Mouse (Mus musculus) heart, embryonic 11.5 days (tissue): Measurements from ENCODE around the gene Chpf. TPM values are rescaled to one million over a fixed set of nuclear protein-coding genes. Genes with fewer than 3 reads are reported as not detected.

Source experiments
- ATAC-seq: fragments of 200-750 bp; cut with Nextera tagmentation; replicated peaks from 2 replicates; pipeline ENCODE4 v1.8.0; 2017; ENCODE audit warnings: moderate library complexity; ENCODE audit not compliant: insufficient number of reproducible peaks, low FRiP score, low TSS enrichment
- H3K27ac ChIP-seq: fragments of 300-500 bp; sonication (generic); 2 replicates; pipeline ENCODE4 v1.5.1; 2014; ENCODE audit warnings: mild to moderate bottlenecking, low read depth, low read length
- H3K27me3 ChIP-seq: fragments of 300-500 bp; sonication (generic); 2 replicates; pipeline ENCODE4 v1.6.1; 2014; ENCODE audit warnings: mild to moderate bottlenecking, low read length, mixed read lengths; ENCODE audit not compliant: control insufficient read depth, insufficient read depth
- H3K36me3 ChIP-seq: fragments of 300-500 bp; sonication (generic); 2 replicates; pipeline ENCODE4 v1.6.1; 2014; ENCODE audit warnings: mild to moderate bottlenecking, low read length, moderate library complexity, mixed read lengths; ENCODE audit not compliant: control insufficient read depth, insufficient read depth
- H3K4me1 ChIP-seq: fragments of 300-500 bp; sonication (generic); 2 replicates; pipeline ENCODE4 v1.6.1; 2014; ENCODE audit warnings: low read length; ENCODE audit not compliant: control insufficient read depth, insufficient read depth
- H3K4me2 ChIP-seq: fragments of 300-500 bp; sonication (generic); 2 replicates; pipeline ENCODE4 v1.6.1; 2014; ENCODE audit warnings: mild to moderate bottlenecking, moderate library complexity
- H3K4me3 ChIP-seq: fragments of 300-500 bp; sonication (generic); 2 replicates; pipeline ENCODE4 v1.5.1; 2014; ENCODE audit warnings: low read depth, low read length
- H3K9ac ChIP-seq: fragments of 300-500 bp; sonication (generic); 2 replicates; pipeline ENCODE4 v1.6.1; 2014; ENCODE audit warnings: mild to moderate bottlenecking, low read depth, low read length, moderate library complexity
- H3K9me3 ChIP-seq: fragments of 300-500 bp; sonication (generic); replicated peaks from 2 replicates; pipeline ENCODE4 v1.6.1; 2016; ENCODE audit warnings: low read length; ENCODE audit not compliant: control insufficient read depth
- WGBS: fragments of 180-500 bp; shearing (Covaris S2); extraction: QIAGEN DNeasy Blood & Tissue Kit; methylation state at CpG from one replicate; pipeline ENCODE4 v1.1.7; 2014; ENCODE audit not compliant: insufficient replicate concordance; 5-methylcytosine and 5-hydroxymethylcytosine counted together
- polyA plus RNA-seq: library from polyadenylated mRNA; unstranded; fragments of >200 nt; fragmentation: Nextera tagmentation; extraction: Ambion mirVana; gene quantifications from 2 replicates; pipeline ENCODE4 v1.2.1, GENCODE M21; 2014

Chpf gene
- polyA plus RNA-seq, 1 experiment from 2014 or later: 21.4 TPM

DNA sequence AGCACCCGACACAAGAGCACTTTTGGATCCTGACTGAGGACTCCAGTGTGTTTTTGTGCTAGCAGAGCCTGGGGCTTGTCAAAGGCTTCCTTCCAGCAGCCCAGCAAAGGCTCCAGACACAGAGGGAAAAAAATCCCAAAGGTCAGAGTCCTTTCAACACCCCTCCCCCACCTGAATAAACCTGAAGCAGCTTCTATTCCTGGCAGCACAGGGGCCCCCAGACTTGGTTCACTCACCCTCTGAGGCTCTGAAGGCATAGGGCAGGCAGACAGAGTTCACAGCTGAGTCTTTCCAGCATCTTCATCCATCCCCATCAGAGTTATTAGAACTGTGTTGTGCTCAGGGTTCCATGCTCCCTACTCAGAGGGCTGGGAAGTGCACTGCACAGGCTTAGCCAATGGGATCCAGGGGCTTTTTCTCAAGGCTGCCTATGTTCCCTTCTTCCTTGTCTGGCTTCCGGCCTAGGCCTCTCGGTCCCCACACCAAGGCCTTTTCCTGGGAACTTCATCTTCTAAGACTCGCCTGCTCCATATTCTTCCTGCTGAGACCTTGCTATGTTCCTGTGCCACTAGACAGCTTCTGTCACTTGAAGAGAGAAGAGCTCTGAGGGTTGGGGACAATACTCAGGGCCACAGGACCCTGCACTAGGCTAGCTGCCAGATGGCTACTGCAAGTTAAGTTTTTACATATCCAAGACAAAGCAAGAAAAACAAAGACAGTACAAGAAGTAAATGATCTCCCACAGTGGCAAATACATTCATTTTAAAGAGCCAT is 32.5 kb upstream of the Chpf start:
- H3K9ac ChIP-seq: peak overlapping the region; percentile 1; the same call in 1 of the 2 replicates
- H3K27ac ChIP-seq: peak overlapping the region; percentile 86
- peak overlapping the region; percentile 20; the same call in 1 of the 2 replicates for H3K4me2 ChIP-seq
- H3K4me1 ChIP-seq: peaks cover 60% of the 10 kb centered on the region
- no peaks in the 10 kb centered on the region for H3K9me3 ChIP-seq
- ATAC-seq: peak; percentile 25
- 25% methylated on average over 4 of the region's 4 CpGs for WGBS
- no peak overlapping the region for H3K4me3 ChIP-seq
- H3K27me3 ChIP-seq: no peaks in the 10 kb centered on the region
- H3K36me3 ChIP-seq: no peaks in the 10 kb centered on the region

DNA sequence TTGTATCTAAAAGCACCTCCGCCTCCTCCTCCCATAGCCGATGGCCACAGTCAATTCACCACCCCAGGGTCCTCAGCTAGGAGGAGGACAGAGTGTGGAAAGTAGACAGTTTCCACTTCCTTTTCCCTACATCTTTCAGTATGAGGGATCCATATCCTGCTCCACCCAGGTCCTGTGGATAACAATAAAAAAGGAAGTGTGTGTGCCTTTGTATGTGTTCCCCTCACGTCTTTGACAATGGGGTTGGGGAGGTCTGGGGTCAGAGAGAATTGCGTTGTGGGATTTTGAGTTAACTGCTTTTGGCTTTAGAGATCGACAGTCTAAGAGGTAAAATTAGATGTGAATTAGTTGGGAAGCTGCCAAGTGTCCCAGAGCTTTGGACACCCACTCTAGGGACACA is 31.0 kb upstream of the Chpf start:
- H3K27me3 ChIP-seq: no peaks in the 10 kb centered on the region
- H3K4me1 ChIP-seq: peaks cover 57% of the 10 kb centered on the region
- no peaks in the 10 kb centered on the region for H3K9me3 ChIP-seq
- H3K27ac ChIP-seq: peak overlapping the region; percentile 86
- ATAC-seq: no peak
- WGBS: 45% methylated on average over 5 of the region's 5 CpGs
- H3K36me3 ChIP-seq: no peaks in the 10 kb centered on the region
- no peak overlapping the region for H3K4me3 ChIP-seq
- H3K9ac ChIP-seq: no peak overlapping the region
- no peak overlapping the region for H3K4me2 ChIP-seq

DNA sequence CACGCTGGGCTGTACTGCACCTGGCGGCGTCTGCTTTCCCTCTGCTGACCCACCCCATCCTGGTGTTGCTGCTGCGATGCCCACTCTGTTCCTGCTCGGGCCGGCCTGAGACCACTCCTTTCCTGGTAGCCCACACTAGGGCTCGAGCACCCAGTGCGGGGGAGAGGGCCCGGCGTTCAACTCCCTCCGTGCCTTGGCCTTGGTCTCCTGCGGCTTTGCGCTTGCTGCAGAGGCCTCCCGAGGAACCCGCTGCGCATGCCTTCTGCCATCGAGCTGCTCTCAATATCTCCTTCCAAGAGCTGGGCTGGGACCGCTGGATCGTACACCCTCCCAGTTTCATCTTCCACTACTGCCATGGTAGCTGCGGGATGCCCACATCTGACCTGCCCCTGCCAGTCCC is 30.5 kb upstream of the Chpf start:
- Histone ChIP-seq H3K9ac (peak overlapping the region; percentile 23; the same call in 1 of the 2 replicates), H3K4me3 (no peak overlapping the region), H3K9me3 (no peaks in the 10 kb centered on the region), H3K4me1 (peaks cover 55% of the 10 kb centered on the region), H3K4me2 (peak overlapping the region; percentile 29), H3K27ac (peak overlapping the region; percentile 86), H3K36me3 (no peaks in the 10 kb centered on the region), H3K27me3 (no peaks in the 10 kb centered on the region)
- ATAC-seq: no peak
- WGBS: 43% methylated on average over 20 of the region's 20 CpGs

- Histone ChIP-seq H3K27ac (peak within 1 kb of the TSS; percentile 100), H3K27me3 (no peaks in the 10 kb centered on the region), H3K36me3 (peaks cover 12% of the 10 kb centered on the region; the same call in 1 of the 2 replicates), H3K9me3 (no peaks in the 10 kb centered on the region), H3K9ac (peak within 1 kb of the TSS; percentile 97), H3K4me3 (peak within 1 kb of the TSS; percentile 78), H3K4me2 (peak within 1 kb of the TSS; percentile 65), H3K4me1 (peaks cover 62% of the 10 kb centered on the region)
- ATAC-seq: no peak
- WGBS: 33% methylated on average over 10 of the region's 10 CpGs
Observed at GRCm38 (mm10) chr1:75507006-75507405, 27.9 kb upstream of the Chpf start, which contains the start of gene Inha. Inha (plus strand) TSS chr1:75507077.

GRCm38 (mm10) chr1:75505956-75506831 is 27.1 kb upstream of the Chpf start, which contains the start of gene Obsl1:
Obsl1 (minus strand) TSS chr1:75506452.
- Histone ChIP-seq H3K36me3 (peaks cover 20% of the 10 kb centered on the region), H3K27me3 (no peaks in the 10 kb centered on the region), H3K4me3 (peak within 1 kb of the TSS; percentile 78), H3K27ac (peak within 1 kb of the TSS; percentile 100), H3K9me3 (no peaks in the 10 kb centered on the region), H3K4me2 (peak within 1 kb of the TSS; percentile 65), H3K9ac (peak within 1 kb of the TSS; percentile 97), H3K4me1 (peaks cover 54% of the 10 kb centered on the region)
- WGBS: under 1% methylated on average over 60 of the region's 65 CpGs
- peak; percentile 86 for ATAC-seq

DNA sequence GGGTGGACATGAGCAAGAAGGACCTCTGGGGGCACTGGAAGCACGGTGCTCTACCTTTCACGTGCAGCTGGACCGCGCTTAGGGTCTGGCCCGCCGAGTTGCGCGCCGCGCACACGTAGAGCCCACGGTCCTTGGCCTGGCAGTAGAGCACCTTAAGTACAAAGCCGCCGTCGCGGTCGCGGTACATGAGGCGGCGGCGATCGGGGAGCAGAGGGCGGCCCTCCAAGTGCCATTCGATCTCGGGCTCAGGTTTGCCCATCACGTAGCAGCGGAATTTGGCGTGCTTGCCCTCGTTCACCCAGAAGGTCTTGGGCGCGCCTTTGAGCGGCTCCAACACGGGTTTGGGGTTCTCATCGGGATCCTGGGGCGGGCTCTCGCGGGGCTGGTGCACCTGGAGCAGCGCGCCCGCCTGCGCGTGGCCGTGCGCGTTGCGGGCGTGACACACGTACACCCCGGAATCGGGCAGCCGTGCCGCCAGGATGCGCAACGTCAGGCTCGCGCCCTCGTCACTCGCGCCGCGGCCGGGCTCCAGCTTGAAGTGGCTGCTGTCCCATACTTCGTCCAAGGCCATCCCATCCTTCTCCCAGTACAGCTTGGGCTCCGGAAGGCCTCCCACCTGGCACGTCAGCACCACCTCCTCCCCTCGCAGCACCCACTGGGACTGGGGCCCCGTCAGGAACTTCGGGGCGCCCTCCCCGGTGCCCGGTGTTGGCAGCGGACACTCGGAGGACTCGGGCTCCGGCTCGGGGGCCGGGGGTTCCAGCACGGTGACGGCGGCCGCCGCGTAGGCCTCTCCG is 26.2 kb upstream of the Chpf start:
- H3K9ac ChIP-seq: peak overlapping the region; percentile 97
- peaks cover 24% of the 10 kb centered on the region for H3K36me3 ChIP-seq
- peaks cover 45% of the 10 kb centered on the region for H3K4me1 ChIP-seq
- peak overlapping the region; percentile 100 for H3K27ac ChIP-seq
- peak overlapping the region; percentile 78 for H3K4me3 ChIP-seq
- peak; percentile 12; the same call in 1 of the 2 replicates for ATAC-seq
- WGBS: under 1% methylated on average over 83 of the region's 84 CpGs
- H3K4me2 ChIP-seq: peak overlapping the region; percentile 65
- H3K9me3 ChIP-seq: no peaks in the 10 kb centered on the region
- H3K27me3 ChIP-seq: no peaks in the 10 kb centered on the region

DNA sequence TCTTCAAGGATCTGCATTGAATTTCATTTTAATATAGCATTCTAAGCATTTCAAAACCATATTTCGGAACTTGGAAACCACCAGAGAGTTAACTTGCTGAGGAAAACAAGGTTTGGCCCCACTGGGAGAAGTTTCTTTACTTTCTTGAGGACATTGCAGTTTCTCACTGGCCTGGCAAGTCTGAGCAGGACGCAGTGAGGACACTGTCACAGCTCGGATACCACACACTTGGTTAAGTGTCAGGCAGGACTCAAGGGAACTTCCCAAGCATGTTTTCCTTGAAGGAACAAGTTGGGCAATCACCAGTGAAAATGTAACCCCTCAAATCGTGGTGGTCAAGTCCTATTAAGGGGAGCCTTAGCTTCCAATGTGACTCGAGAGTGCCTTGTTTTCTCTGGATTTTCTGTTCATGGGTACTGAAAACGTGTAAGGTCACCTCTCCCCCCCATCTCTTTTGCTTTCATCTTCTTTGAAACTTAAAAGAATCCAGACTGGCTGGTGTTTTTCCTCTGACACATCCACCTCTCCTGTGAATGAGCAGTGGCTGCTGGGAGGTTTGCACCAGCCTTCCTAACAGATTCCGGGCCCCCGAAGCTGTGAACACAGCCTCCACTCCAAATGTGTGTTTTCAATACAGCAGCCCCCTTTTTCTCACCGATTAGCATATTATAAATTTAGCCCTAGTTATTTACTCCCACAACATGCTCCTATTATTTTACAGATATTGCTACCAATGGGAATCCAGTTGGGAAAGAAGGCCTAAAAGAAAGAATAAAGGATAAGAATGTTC is 25.3 kb upstream of the Chpf start:
- no peaks in the 10 kb centered on the region for H3K9me3 ChIP-seq
- no peak for ATAC-seq
- peak overlapping the region; percentile 78 for H3K4me3 ChIP-seq
- H3K27me3 ChIP-seq: no peaks in the 10 kb centered on the region
- peak overlapping the region; percentile 97 for H3K9ac ChIP-seq
- peaks cover 24% of the 10 kb centered on the region for H3K36me3 ChIP-seq
- no peak overlapping the region for H3K27ac ChIP-seq
- H3K4me1 ChIP-seq: peaks cover 36% of the 10 kb centered on the region
- peak overlapping the region; percentile 65 for H3K4me2 ChIP-seq
- WGBS: 46% methylated on average over 9 of the region's 9 CpGs
